Mouse (Mus musculus): ENCODE measurements around the gene Stk35. TPM values are rescaled to one million over a fixed set of nuclear protein-coding genes. Genes with fewer than 3 reads are reported as not detected.

Gene Stk35
- polyA plus RNA-seq, 1 experiment from 2014 or later, result 11.7 TPM

GRCm38 (mm10) chr2:129817603-129818257, 17.4 kb downstream of the Stk35 start:
- Histone ChIP-seq H3K4me2 (no peak overlapping the region), H3K27me3 (no peaks in the 10 kb centered on the region), H3K27ac (no peak overlapping the region), H3K4me1 (peaks cover 14% of the 10 kb centered on the region), H3K9ac (no peak overlapping the region), H3K4me3 (no peak overlapping the region), H3K9me3 (no peaks in the 10 kb centered on the region), H3K36me3 (peaks cover 72% of the 10 kb centered on the region)
- ATAC-seq (ENCODE audit: insufficient number of reproducible peaks, insufficient read depth, low FRiP score, low TSS enrichment, low read depth), result no peak
- WGBS, result 93% methylated on average over 5 of the region's 5 CpGs

- no peak overlapping the region for H3K4me3 ChIP-seq
- H3K27me3 ChIP-seq, result no peaks in the 10 kb centered on the region
- H3K4me2 ChIP-seq, result no peak overlapping the region
- 89% methylated on average over 2 of the region's 2 CpGs for WGBS
- no peaks in the 10 kb centered on the region for H3K9me3 ChIP-seq
- no peak for ATAC-seq (ENCODE audit: insufficient number of reproducible peaks, insufficient read depth, low FRiP score, low TSS enrichment, low read depth)
- H3K9ac ChIP-seq, result no peak overlapping the region
- H3K36me3 ChIP-seq, result peaks cover 77% of the 10 kb centered on the region
- H3K4me1 ChIP-seq, result peaks cover 14% of the 10 kb centered on the region
- no peak overlapping the region for H3K27ac ChIP-seq
Observed at GRCm38 (mm10) chr2:129818868-129819267, 18.6 kb downstream of the Stk35 start.

GRCm38 (mm10) chr2:129819531-129819930, 19.2 kb downstream of the Stk35 start:
- 81% methylated on average over 2 of the region's 2 CpGs for WGBS
- peaks cover 81% of the 10 kb centered on the region for H3K36me3 ChIP-seq
- H3K27ac ChIP-seq, result no peak overlapping the region
- H3K4me1 ChIP-seq, result peaks cover 14% of the 10 kb centered on the region
- no peak for ATAC-seq (ENCODE audit: insufficient number of reproducible peaks, insufficient read depth, low FRiP score, low TSS enrichment, low read depth)
- no peaks in the 10 kb centered on the region for H3K27me3 ChIP-seq
- no peak overlapping the region for H3K4me3 ChIP-seq
- no peaks in the 10 kb centered on the region for H3K9me3 ChIP-seq
- H3K4me2 ChIP-seq, result no peak overlapping the region
- no peak overlapping the region for H3K9ac ChIP-seq

- ATAC-seq (ENCODE audit: insufficient number of reproducible peaks, insufficient read depth, low FRiP score, low TSS enrichment, low read depth), result no peak
- H3K27ac ChIP-seq, result no peak overlapping the region
- H3K4me2 ChIP-seq, result no peak overlapping the region
- H3K4me3 ChIP-seq, result no peak overlapping the region
- peaks cover 76% of the 10 kb centered on the region for H3K36me3 ChIP-seq
- H3K9me3 ChIP-seq, result no peaks in the 10 kb centered on the region
- WGBS, result 86% methylated on average over 1 of the region's 1 CpGs
- H3K9ac ChIP-seq, result no peak overlapping the region
- no peaks in the 10 kb centered on the region for H3K27me3 ChIP-seq
- H3K4me1 ChIP-seq, result peaks cover 11% of the 10 kb centered on the region
Observed at GRCm38 (mm10) chr2:129819951-129820350, 19.6 kb downstream of the Stk35 start.

- no peaks in the 10 kb centered on the region for H3K27me3 ChIP-seq
- no peak overlapping the region for H3K9ac ChIP-seq
- H3K27ac ChIP-seq, result no peak overlapping the region
- 81% methylated on average over 8 of the region's 8 CpGs for WGBS
- H3K36me3 ChIP-seq, result peaks cover 66% of the 10 kb centered on the region
- H3K4me1 ChIP-seq, result peaks cover 9% of the 10 kb centered on the region; the same call in 1 of the 2 replicates
- no peak overlapping the region for H3K4me3 ChIP-seq
- no peak overlapping the region for H3K4me2 ChIP-seq
- no peak for ATAC-seq (ENCODE audit: insufficient number of reproducible peaks, insufficient read depth, low FRiP score, low TSS enrichment, low read depth)
- no peaks in the 10 kb centered on the region for H3K9me3 ChIP-seq
Observed at GRCm38 (mm10) chr2:129821021-129821420, 20.7 kb downstream of the Stk35 start.

GRCm38 (mm10) chr2:129821568-129821967, 21.3 kb downstream of the Stk35 start:
- Histone ChIP-seq H3K4me1 (peaks cover 9% of the 10 kb centered on the region; the same call in 1 of the 2 replicates), H3K27me3 (no peaks in the 10 kb centered on the region), H3K27ac (no peak overlapping the region), H3K36me3 (peaks cover 63% of the 10 kb centered on the region), H3K9ac (no peak overlapping the region), H3K9me3 (no peaks in the 10 kb centered on the region), H3K4me3 (no peak overlapping the region), H3K4me2 (no peak overlapping the region)
- 93% methylated on average over 5 of the region's 5 CpGs for WGBS
- ATAC-seq (ENCODE audit: insufficient number of reproducible peaks, insufficient read depth, low FRiP score, low TSS enrichment, low read depth), result no peak

- 91% methylated on average over 2 of the region's 2 CpGs for WGBS
- H3K4me2 ChIP-seq, result no peak overlapping the region
- no peaks in the 10 kb centered on the region for H3K27me3 ChIP-seq
- H3K27ac ChIP-seq, result no peak overlapping the region
- ATAC-seq (ENCODE audit: insufficient number of reproducible peaks, insufficient read depth, low FRiP score, low TSS enrichment, low read depth), result no peak
- H3K4me3 ChIP-seq, result no peak overlapping the region
- no peak overlapping the region for H3K9ac ChIP-seq
- peaks cover 9% of the 10 kb centered on the region; the same call in 1 of the 2 replicates for H3K4me1 ChIP-seq
- H3K9me3 ChIP-seq, result no peaks in the 10 kb centered on the region
- peaks cover 59% of the 10 kb centered on the region for H3K36me3 ChIP-seq
Observed at GRCm38 (mm10) chr2:129823310-129823709, 23.0 kb downstream of the Stk35 start.

GRCm38 (mm10) chr2:129824254-129824653, 23.9 kb downstream of the Stk35 start:
- H3K4me2 ChIP-seq, result no peak overlapping the region
- H3K27ac ChIP-seq, result no peak overlapping the region
- H3K9me3 ChIP-seq, result no peaks in the 10 kb centered on the region
- WGBS, result 93% methylated on average over 6 of the region's 6 CpGs
- H3K4me3 ChIP-seq, result no peak overlapping the region
- H3K4me1 ChIP-seq, result peaks cover 5% of the 10 kb centered on the region; the same call in 1 of the 2 replicates
- H3K27me3 ChIP-seq, result no peaks in the 10 kb centered on the region
- peaks cover 59% of the 10 kb centered on the region for H3K36me3 ChIP-seq
- H3K9ac ChIP-seq, result no peak overlapping the region
- ATAC-seq (ENCODE audit: insufficient number of reproducible peaks, insufficient read depth, low FRiP score, low TSS enrichment, low read depth), result no peak

GRCm38 (mm10) chr2:129826141-129826540, 25.8 kb downstream of the Stk35 start:
- peaks cover 65% of the 10 kb centered on the region for H3K36me3 ChIP-seq
- H3K4me2 ChIP-seq, result no peak overlapping the region
- no peaks in the 10 kb centered on the region for H3K4me1 ChIP-seq
- no peak overlapping the region for H3K27ac ChIP-seq
- no peaks in the 10 kb centered on the region for H3K27me3 ChIP-seq
- ATAC-seq (ENCODE audit: insufficient number of reproducible peaks, insufficient read depth, low FRiP score, low TSS enrichment, low read depth), result no peak
- no peaks in the 10 kb centered on the region for H3K9me3 ChIP-seq
- H3K4me3 ChIP-seq, result no peak overlapping the region
- no peak overlapping the region for H3K9ac ChIP-seq
- 98% methylated on average over 3 of the region's 3 CpGs for WGBS

- WGBS, result 81% methylated on average over 4 of the region's 4 CpGs
- H3K27me3 ChIP-seq, result no peaks in the 10 kb centered on the region
- H3K27ac ChIP-seq, result no peak overlapping the region
- H3K4me3 ChIP-seq, result no peak overlapping the region
- H3K9me3 ChIP-seq, result no peaks in the 10 kb centered on the region
- no peak overlapping the region for H3K4me2 ChIP-seq
- no peaks in the 10 kb centered on the region for H3K4me1 ChIP-seq
- no peak overlapping the region for H3K9ac ChIP-seq
- peaks cover 38% of the 10 kb centered on the region for H3K36me3 ChIP-seq
- ATAC-seq (ENCODE audit: insufficient number of reproducible peaks, insufficient read depth, low FRiP score, low TSS enrichment, low read depth), result no peak
Observed at GRCm38 (mm10) chr2:129832993-129833392, 32.7 kb downstream of the Stk35 start.

- peaks cover 26% of the 10 kb centered on the region for H3K36me3 ChIP-seq
- no peak overlapping the region for H3K4me2 ChIP-seq
- ATAC-seq (ENCODE audit: insufficient number of reproducible peaks, insufficient read depth, low FRiP score, low TSS enrichment, low read depth), result no peak
- no peak overlapping the region for H3K9ac ChIP-seq
- no peak overlapping the region for H3K4me3 ChIP-seq
- no peaks in the 10 kb centered on the region for H3K27me3 ChIP-seq
- H3K9me3 ChIP-seq, result no peaks in the 10 kb centered on the region
- WGBS, result 56% methylated on average over 1 of the region's 1 CpGs
- H3K27ac ChIP-seq, result no peak overlapping the region
- H3K4me1 ChIP-seq, result no peaks in the 10 kb centered on the region
Observed at GRCm38 (mm10) chr2:129834221-129834620, 33.9 kb downstream of the Stk35 start.

GRCm38 (mm10) chr2:129834881-129835280, 34.6 kb downstream of the Stk35 start:
- Histone ChIP-seq H3K36me3 (peaks cover 20% of the 10 kb centered on the region), H3K9me3 (no peaks in the 10 kb centered on the region), H3K4me2 (no peak overlapping the region), H3K27ac (no peak overlapping the region), H3K4me1 (no peaks in the 10 kb centered on the region), H3K9ac (no peak overlapping the region), H3K27me3 (no peaks in the 10 kb centered on the region), H3K4me3 (no peak overlapping the region)
- no peak for ATAC-seq (ENCODE audit: insufficient number of reproducible peaks, insufficient read depth, low FRiP score, low TSS enrichment, low read depth)
- 84% methylated on average over 6 of the region's 6 CpGs for WGBS
